Mouse (Mus musculus) embryonic stem cell, embryonic (primary cell): ENCODE data around the gene Gm28047.

Experiments used
- CTCF ChIA-PET, 4 experiments: fragments of 300-600 bp in 2 of 4; fragments of 350-600 bp in 2 of 4; sonication (Branson Sonifier 250); formaldehyde crosslinking; loops; one replicate each; lab custom pipeline; 2022; ENCODE audit warnings: inconsistent platforms in 2 of 4; lab: Charles Lee
- POLR2A ChIA-PET, 4 experiments: fragments of 300-600 bp in 2 of 4; fragments of 350-600 bp in 2 of 4; sonication (Branson Sonifier 250); formaldehyde crosslinking; loops; one replicate each; lab custom pipeline; 2022; ENCODE audit warnings: antibody characterized with exemption in 4 of 4, inconsistent platforms in 1 of 4; lab: Charles Lee

Gene Gm28047

GRCm38 (mm10) chr15:102624970-102625686 lies at the start of gene Gm28047, which contains the start of gene Atf7:
Gene Gm28047, minus strand, starts transcription at chr15:102625067.
Gene Atf7, minus strand, starts transcription at chr15:102625464.
- ChIA-PET POLR2A (interaction anchor here (0.6 to 3.3 kb wide), 34 partner anchors 8 to 300 kb away, joined by 3 to 36 read pairs (median 4); partner anchors contain the start of genes Atp5g2 (in 2 of the 4), Tarbp2 (in 2 of the 4), Hoxc13 (in 1 of the 4) and Map3k12 (in 1 of the 4)), CTCF (interaction anchor here in 2 of 4 experiments (0.6 to 1.1 kb wide), 4 partner anchors 33 to 98 kb away, joined by 3 to 7 read pairs (median 3); no protein-coding TSS in a partner anchor)

- POLR2A ChIA-PET = interaction anchor here in 2 of 4 experiments (0.5 to 6.7 kb wide), 20 partner anchors 10 to 427 kb away, joined by 3 to 88 read pairs (median 5); partner anchors contain the start of genes Atf7 (in 1 of the 2), Calcoco1 (in 1 of the 2), Gm28047 (in 1 of the 2) and Pcbp2 (in 1 of the 2)
- CTCF ChIA-PET = interaction anchor here in 2 of 4 experiments (0.7 to 2.4 kb wide), 4 partner anchors 10 to 230 kb away, joined by 3 to 8 read pairs (median 4); no protein-coding TSS in a partner anchor
Measured at GRCm38 (mm10) chr15:102673548-102673947, 48.7 kb upstream of the Gm28047 start.

- ChIA-PET POLR2A (interaction anchor here (0.6 to 6.7 kb wide), 53 partner anchors 11 to 1437 kb away, joined by 3 to 88 read pairs (median 5); partner anchors contain the start of genes Atf7 (in 2 of the 4), Calcoco1 (in 2 of the 4), Cbx5 (in 2 of the 4) and Pcbp2 (in 2 of the 4)), CTCF (interaction anchor here (0.5 to 2.4 kb wide), 16 partner anchors 11 to 647 kb away, joined by 3 to 9 read pairs (median 4); no protein-coding TSS in a partner anchor)
Measured at GRCm38 (mm10) chr15:102672215-102673071, 47.6 kb upstream of the Gm28047 start, which contains the start of gene Atp5g2. Gene Atp5g2, minus strand, starts transcription at chr15:102672352.

GRCm38 (mm10) chr15:102671721-102672214 lies 46.9 kb upstream of the Gm28047 start:
- CTCF ChIA-PET = interaction anchor here in 3 of 4 experiments (0.6 to 2.4 kb wide), 10 partner anchors 12 to 648 kb away, joined by 3 to 9 read pairs (median 4); no protein-coding TSS in a partner anchor

GRCm38 (mm10) chr15:102670767-102671575 lies 46.1 kb upstream of the Gm28047 start:
- POLR2A ChIA-PET = interaction anchor here (0.5 to 6.7 kb wide), 146 partner anchors 9 to 1627 kb away, joined by 3 to 88 read pairs (median 4); partner anchors contain the start of genes Atf7 (in 3 of the 4), Calcoco1 (in 3 of the 4), Pcbp2 (in 3 of the 4) and Sp1 (in 3 of the 4)
- CTCF ChIA-PET = interaction anchor here (0.5 to 2.0 kb wide), 56 partner anchors 8 to 1233 kb away, joined by 3 to 9 read pairs (median 4); partner anchors contain the start of genes Tarbp2 (in 2 of the 4), Aaas (in 1 of the 4), Atf7 (in 1 of the 4) and Copz1 (in 1 of the 4)

More at GRCm38 (mm10) chr15:102671721-102672214, 46.9 kb upstream of the Gm28047 start:
- POLR2A ChIA-PET = interaction anchor here (0.6 to 6.7 kb wide), 60 partner anchors 10 to 643 kb away, joined by 3 to 88 read pairs (median 5); partner anchors contain the start of genes Sp1 (in 3 of the 4), Atf7 (in 2 of the 4), Calcoco1 (in 2 of the 4) and Cbx5 (in 2 of the 4)

GRCm38 (mm10) chr15:102670281-102670680 lies 45.4 kb upstream of the Gm28047 start:
- ChIA-PET POLR2A (interaction anchor here (0.5 to 6.7 kb wide), 100 partner anchors 8 to 803 kb away, joined by 3 to 88 read pairs (median 4); partner anchors contain the start of genes Atf7 (in 3 of the 4), Calcoco1 (in 3 of the 4), Pcbp2 (in 3 of the 4) and Sp1 (in 3 of the 4)), CTCF (interaction anchor here (0.5 to 1.5 kb wide), 45 partner anchors 8 to 686 kb away, joined by 3 to 9 read pairs (median 4); partner anchors contain the start of genes Tarbp2 (in 2 of the 4), Aaas (in 1 of the 4), Atf7 (in 1 of the 4) and Copz1 (in 1 of the 4))

GRCm38 (mm10) chr15:102669571-102669970 lies 44.7 kb upstream of the Gm28047 start:
- ChIA-PET POLR2A (interaction anchor here (0.6 to 6.7 kb wide), 39 partner anchors 9 to 639 kb away, joined by 3 to 88 read pairs (median 7); partner anchors contain the start of genes Atf7 (in 2 of the 4), Calcoco1 (in 2 of the 4), Gm28047 (in 2 of the 4) and Pcbp2 (in 2 of the 4)), CTCF (interaction anchor here in 1 of 4 experiments (0.6 kb wide), 1 partner anchor 153 kb away, joined by 3 read pairs; no protein-coding TSS in a partner anchor)

GRCm38 (mm10) chr15:102665494-102665893 lies 40.6 kb upstream of the Gm28047 start:
- CTCF ChIA-PET = interaction anchor here (0.5 to 1.6 kb wide), 13 partner anchors 8 to 607 kb away, joined by 3 to 4 read pairs (median 3); partner anchors contain the start of genes Aaas (in 1 of the 4), Calcoco1 (in 1 of the 4), Copz1 (in 1 of the 4) and Tarbp2 (in 1 of the 4)
- POLR2A ChIA-PET = interaction anchor here in 3 of 4 experiments (0.6 to 1.7 kb wide), 7 partner anchors 8 to 527 kb away, joined by 3 to 8 read pairs (median 4); partner anchors contain the start of gene Atf7 (in 1 of the 3)

GRCm38 (mm10) chr15:102663825-102664224 lies 39.0 kb upstream of the Gm28047 start:
- CTCF ChIA-PET = interaction anchor here in 2 of 4 experiments (0.6 to 0.8 kb wide), 2 partner anchors 139 to 1523 kb away, joined by 3 to 9 read pairs; partner anchors contain the start of gene Npff (in 1 of the 2)

GRCm38 (mm10) chr15:102662601-102663000 lies 37.7 kb upstream of the Gm28047 start:
- POLR2A ChIA-PET = interaction anchor here in 3 of 4 experiments (0.6 to 5.7 kb wide), 8 partner anchors 8 to 146 kb away, joined by 3 to 66 read pairs (median 4); partner anchors contain the start of genes Atp5g2 (in 2 of the 3), Map3k12 (in 1 of the 3) and Tarbp2 (in 1 of the 3)
- CTCF ChIA-PET = interaction anchor here in 1 of 4 experiments (0.7 kb wide), 1 partner anchor 8 kb away, joined by 3 read pairs; no protein-coding TSS in a partner anchor

More at GRCm38 (mm10) chr15:102663825-102664224, 39.0 kb upstream of the Gm28047 start:
- POLR2A ChIA-PET = interaction anchor here in 1 of 4 experiments (0.6 to 5.7 kb wide), 7 partner anchors 7 to 379 kb away, joined by 3 to 66 read pairs (median 3); partner anchors contain the start of genes Atf7, Atp5g2 and Calcoco1

GRCm38 (mm10) chr15:102657926-102658381 lies 33.1 kb upstream of the Gm28047 start:
- POLR2A ChIA-PET = interaction anchor here (0.6 to 5.7 kb wide), 15 partner anchors 7 to 1863 kb away, joined by 3 to 66 read pairs (median 4); partner anchors contain the start of gene Atp5g2 (in 1 of the 4)
- CTCF ChIA-PET = interaction anchor here in 3 of 4 experiments (0.6 to 0.7 kb wide), 6 partner anchors 8 to 1388 kb away, joined by 3 to 8 read pairs (median 4); partner anchors contain the start of gene Atf7 (in 1 of the 3)

GRCm38 (mm10) chr15:102656658-102657057 lies 31.8 kb upstream of the Gm28047 start:
- ChIA-PET CTCF (interaction anchor here in 3 of 4 experiments (1.0 to 1.5 kb wide), 3 partner anchors 8 to 9 kb away, joined by 3 to 4 read pairs (median 3); no protein-coding TSS in a partner anchor), POLR2A (interaction anchor here in 3 of 4 experiments (0.7 to 2.2 kb wide), 10 partner anchors 9 to 39 kb away, joined by 3 to 29 read pairs (median 7); partner anchors contain the start of gene Atp5g2 (in 2 of the 3))

GRCm38 (mm10) chr15:102651928-102652660 lies 27.2 kb upstream of the Gm28047 start:
- CTCF ChIA-PET = interaction anchor here in 3 of 4 experiments (0.6 to 1.2 kb wide), 6 partner anchors 19 to 134 kb away, joined by 3 to 10 read pairs (median 3); no protein-coding TSS in a partner anchor
- POLR2A ChIA-PET = interaction anchor here in 3 of 4 experiments (0.6 to 1.9 kb wide), 9 partner anchors 10 to 281 kb away, joined by 3 to 7 read pairs (median 4); partner anchors contain the start of gene Atp5g2 (in 1 of the 3)
